In genomic region chr12:87471964-87472786, GRCm38 (mm10) we compare ENCODE assay signal across 8 mouse cellular contexts. TPM values are rescaled to one million over a fixed set of nuclear protein-coding genes. Genes with fewer than 3 reads are reported as not detected.
DNase-seq lines count a peak whose midpoint lies in the region; ATAC-seq and TF ChIP-seq lines count a peak whose summit lies in the region.

TSS of gene Snw1 (minus strand) at chr12:87472274.

- H3K27ac ChIP-seq in cortical plate, adult 2 months (ENCODE audit: insufficient read depth, low read length): peak within 1 kb of the TSS; percentile 22

- TF ChIP-seq CTCF in cortical plate, adult 2 months (IDR thresholded peaks at IDR 0.05; ENCODE audit: extremely low read depth, insufficient read depth, low read length): no peak

- no peaks in the 10 kb centered on the region for H3K9me3 ChIP-seq in megakaryocyte, embryonic 14.5 days

- peaks cover 5% of the 10 kb centered on the region for H3K4me1 ChIP-seq in cortical plate, adult 2 months (ENCODE audit: control insufficient read depth, insufficient read depth, low read length)
- H3K4me1 ChIP-seq in megakaryocyte, embryonic 14.5 days: peaks cover 21% of the 10 kb centered on the region

- H3K36me3 ChIP-seq in megakaryocyte, embryonic 14.5 days (replicated peaks; ENCODE audit: low read length): peaks cover 24% of the 10 kb centered on the region

- DNase-seq in gastrocnemius, adult 8-10 months (ENCODE audit: low spot score in 2 of 2): peak; percentile 83 to 92
- DNase-seq in hindlimb bud, embryonic 11.5 days (ENCODE audit: extremely low spot score, low read depth, low spot score): peak; percentile 94
- DNase-seq in left cerebral cortex, adult 8-10 months (ENCODE audit: low spot score in 2 of 2): peak; percentile 89 to 94
- peak; percentile 96 to 97 for DNase-seq in right cerebral cortex, postnatal 10 days (ENCODE audit: low spot score in 2 of 2)
- DNase-seq in urinary bladder, postnatal 25 days (ENCODE audit: low spot score): peak; percentile 90

- H3K4me3 ChIP-seq in cortical plate, adult 2 months (ENCODE audit: insufficient read depth, low read length): peak within 1 kb of the TSS; percentile 55
- H3K4me3 ChIP-seq in megakaryocyte, embryonic 14.5 days (replicated peaks): peak within 1 kb of the TSS; percentile 97

- peak; percentile 93 for TF ChIP-seq POLR2A in cortical plate, adult 2 months (IDR thresholded peaks at IDR 0.05; ENCODE audit: extremely low read depth, insufficient read depth, low read length)

- ATAC-seq in activated CD4-positive, CD25-positive, alpha-beta regulatory T cell, adult 4 months: peak; percentile 94

- peaks cover 2% of the 10 kb centered on the region for H3K27me3 ChIP-seq in megakaryocyte, embryonic 14.5 days (replicated peaks)

RNA-seq across cellular contexts. Expression of gene Snw1, which starts in this region (rescaled TPM):
- polyA plus RNA-seq in activated CD4-positive, CD25-positive, alpha-beta regulatory T cell, adult 4 months (2017; shearing (Covaris generic)): 100 to 1,000 TPM; 220 to 228 TPM
- 44.9 and 46.5 TPM in 2 replicates for polyA plus RNA-seq in cortical plate, adult 2 months (2012; rRNA removed)
- total RNA-seq in gastrocnemius, adult 8-10 months (2022): 10 to 100 TPM; 46.5 to 56.6 (median 52.5) TPM
- 10 to 100 TPM; 65.5 to 74.1 (median 70.7) TPM for total RNA-seq in left cerebral cortex, adult 8-10 months (2022)
- polyA plus RNA-seq in megakaryocyte, embryonic 14.5 days (2012; ENCODE audit: insufficient read depth, low replicate concordance): 2.3 and 27.5 TPM in 2 replicates

Comparison
In these comparisons a context has a peak if more than half of its experiments do, and no peak if none do; other contexts are left out.
1. Peak in every context shown above with its lines: DNase-seq, ATAC-seq, H3K4me3 ChIP-seq and H3K27ac ChIP-seq.